Mouse (Mus musculus) megakaryocyte, embryonic 14.5 days (primary cell): ENCODE measurements around the gene Lancl1.

Experiments
- FLI1 ChIP-seq: IDR thresholded peaks from 2 replicates; pipeline ENCODE4 v1.6.1; 2012; ENCODE audit warnings: low read length, inconsistent platforms, mixed read lengths
- GATA1 ChIP-seq: IDR thresholded peaks from 3 replicates; pipeline ENCODE4 v1.6.1; 2012; ENCODE audit warnings: mixed read lengths, low read length, inconsistent platforms, borderline replicate concordance

GRCm38 (mm10) chr1:67010520-67010919, 28.2 kb downstream of the Lancl1 start:
- TF ChIP-seq GATA1 (no peak), FLI1 (no peak)
